Mouse (Mus musculus): ENCODE measurements around the gene Uhrf1.

DNA sequence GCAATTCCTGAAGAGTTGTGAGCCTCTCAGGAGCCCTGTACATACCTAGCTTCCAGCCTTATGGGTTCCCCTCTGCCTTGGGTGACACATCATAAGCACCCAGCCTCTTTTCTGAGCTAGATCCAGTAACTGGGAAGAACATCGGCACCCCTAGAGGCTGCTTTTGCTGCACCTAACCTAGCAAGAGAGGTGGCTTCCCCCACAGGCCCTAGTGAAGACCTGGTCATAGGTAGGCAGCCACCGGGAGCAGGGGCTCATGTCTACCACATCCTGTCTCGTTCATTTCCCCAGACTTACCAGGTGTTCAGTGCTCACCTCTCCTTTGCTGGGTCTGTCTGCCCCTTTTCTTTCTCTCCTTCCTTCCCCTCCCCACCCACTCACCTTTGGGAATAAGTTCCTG lies 27.2 kb downstream of the Uhrf1 start:
- TF ChIP-seq GATA1 (IDR thresholded peaks at IDR 0.05; ENCODE audit: borderline replicate concordance, low read length) (no peak), CTCF (IDR thresholded peaks at IDR 0.05; ENCODE audit: low read depth, low read length) (no peak), POLR2AphosphoS5 (IDR thresholded peaks at IDR 0.05; ENCODE audit: insufficient replicate concordance, low read depth, low read length) (no peak)
